Mouse (Mus musculus) heart, embryonic 11.5 days (tissue): Measurements from ENCODE around the gene Olfml2b. TPM values are rescaled to one million over a fixed set of nuclear protein-coding genes. Genes with fewer than 3 reads are reported as not detected.

ENCODE experiments used
- ATAC-seq: fragments of 200-750 bp; cut with Nextera tagmentation; replicated peaks from 2 replicates; pipeline ENCODE4 v1.8.0; 2017; ENCODE audit warnings: moderate library complexity; ENCODE audit not compliant: insufficient number of reproducible peaks, low FRiP score, low TSS enrichment
- H3K27ac ChIP-seq: fragments of 300-500 bp; sonication (generic); 2 replicates; pipeline ENCODE4 v1.5.1; 2014; ENCODE audit warnings: mild to moderate bottlenecking, low read depth, low read length
- H3K27me3 ChIP-seq: fragments of 300-500 bp; sonication (generic); 2 replicates; pipeline ENCODE4 v1.6.1; 2014; ENCODE audit warnings: mild to moderate bottlenecking, low read length, mixed read lengths; ENCODE audit not compliant: control insufficient read depth, insufficient read depth
- H3K36me3 ChIP-seq: fragments of 300-500 bp; sonication (generic); 2 replicates; pipeline ENCODE4 v1.6.1; 2014; ENCODE audit warnings: mild to moderate bottlenecking, low read length, moderate library complexity, mixed read lengths; ENCODE audit not compliant: control insufficient read depth, insufficient read depth
- H3K4me1 ChIP-seq: fragments of 300-500 bp; sonication (generic); 2 replicates; pipeline ENCODE4 v1.6.1; 2014; ENCODE audit warnings: low read length; ENCODE audit not compliant: control insufficient read depth, insufficient read depth
- H3K4me2 ChIP-seq: fragments of 300-500 bp; sonication (generic); 2 replicates; pipeline ENCODE4 v1.6.1; 2014; ENCODE audit warnings: mild to moderate bottlenecking, moderate library complexity
- H3K4me3 ChIP-seq: fragments of 300-500 bp; sonication (generic); 2 replicates; pipeline ENCODE4 v1.5.1; 2014; ENCODE audit warnings: low read depth, low read length
- H3K9ac ChIP-seq: fragments of 300-500 bp; sonication (generic); 2 replicates; pipeline ENCODE4 v1.6.1; 2014; ENCODE audit warnings: mild to moderate bottlenecking, low read depth, low read length, moderate library complexity
- H3K9me3 ChIP-seq: fragments of 300-500 bp; sonication (generic); replicated peaks from 2 replicates; pipeline ENCODE4 v1.6.1; 2016; ENCODE audit warnings: low read length; ENCODE audit not compliant: control insufficient read depth
- WGBS: fragments of 180-500 bp; shearing (Covaris S2); extraction: QIAGEN DNeasy Blood & Tissue Kit; methylation state at CpG from one replicate; pipeline ENCODE4 v1.1.7; 2014; ENCODE audit not compliant: insufficient replicate concordance; 5-methylcytosine and 5-hydroxymethylcytosine counted together
- polyA plus RNA-seq: library from polyadenylated mRNA; unstranded; fragments of >200 nt; fragmentation: Nextera tagmentation; extraction: Ambion mirVana; gene quantifications from 2 replicates; pipeline ENCODE4 v1.2.1, GENCODE M21; 2014

The Olfml2b gene
- polyA plus RNA-seq, 1 experiment from 2014 or later: 42.4 TPM

DNA sequence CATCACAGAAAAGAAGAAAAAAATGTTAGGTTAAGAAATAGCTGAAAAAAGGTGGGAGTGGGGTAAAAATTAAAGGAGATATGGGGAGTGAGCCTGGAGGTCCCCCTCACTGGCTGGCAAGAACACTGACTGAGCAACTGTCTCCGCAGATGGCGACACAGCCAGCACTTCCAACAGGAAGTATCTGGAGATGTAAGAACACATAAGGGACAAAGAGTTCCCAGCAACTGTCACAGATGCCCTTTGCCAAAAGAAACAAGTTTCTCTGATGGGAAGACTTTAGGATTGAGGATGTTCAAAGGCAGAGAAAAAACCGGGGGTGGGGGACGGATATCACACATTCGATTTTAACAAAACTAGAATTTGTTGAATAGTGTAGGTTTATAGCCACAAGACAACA, 77.2 kb downstream of the Olfml2b start:
- ATAC-seq: no peak
- Histone ChIP-seq H3K4me3 (no peak overlapping the region), H3K9ac (no peak overlapping the region), H3K27me3 (no peaks in the 10 kb centered on the region), H3K9me3 (no peaks in the 10 kb centered on the region), H3K36me3 (no peaks in the 10 kb centered on the region), H3K4me1 (no peaks in the 10 kb centered on the region), H3K27ac (no peak overlapping the region), H3K4me2 (no peak overlapping the region)
- 73% methylated on average over 5 of the region's 5 CpGs for WGBS

DNA sequence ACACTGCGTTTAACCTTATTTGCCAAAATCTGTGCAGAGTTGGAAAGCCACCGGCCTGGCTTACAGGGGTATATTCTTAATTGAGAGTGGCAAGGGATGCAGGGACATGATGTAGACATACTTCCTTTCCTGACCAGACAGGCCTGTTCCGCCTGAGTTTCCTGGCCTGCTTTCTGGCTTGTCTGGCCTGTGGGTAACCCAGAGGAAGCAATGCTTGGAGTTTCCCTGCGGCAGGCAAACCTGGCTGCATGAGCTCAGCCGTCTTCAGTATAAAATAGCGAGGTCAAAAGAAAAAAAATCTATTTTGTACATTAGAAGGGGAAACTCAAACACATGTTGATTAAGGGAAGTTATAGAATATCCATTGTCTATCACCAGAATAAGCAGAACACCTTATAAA, 84.2 kb downstream of the Olfml2b start:
- Histone ChIP-seq H3K4me3 (no peak overlapping the region), H3K9me3 (no peaks in the 10 kb centered on the region), H3K27me3 (no peaks in the 10 kb centered on the region), H3K4me1 (0 out of 2 replicates have a peak, but pooled peaks cover 6% of the 10 kb centered on the region), H3K36me3 (no peaks in the 10 kb centered on the region), H3K4me2 (no peak overlapping the region), H3K27ac (no peak overlapping the region), H3K9ac (no peak overlapping the region)
- no peak for ATAC-seq
- 80% methylated on average over 6 of the region's 6 CpGs for WGBS

DNA sequence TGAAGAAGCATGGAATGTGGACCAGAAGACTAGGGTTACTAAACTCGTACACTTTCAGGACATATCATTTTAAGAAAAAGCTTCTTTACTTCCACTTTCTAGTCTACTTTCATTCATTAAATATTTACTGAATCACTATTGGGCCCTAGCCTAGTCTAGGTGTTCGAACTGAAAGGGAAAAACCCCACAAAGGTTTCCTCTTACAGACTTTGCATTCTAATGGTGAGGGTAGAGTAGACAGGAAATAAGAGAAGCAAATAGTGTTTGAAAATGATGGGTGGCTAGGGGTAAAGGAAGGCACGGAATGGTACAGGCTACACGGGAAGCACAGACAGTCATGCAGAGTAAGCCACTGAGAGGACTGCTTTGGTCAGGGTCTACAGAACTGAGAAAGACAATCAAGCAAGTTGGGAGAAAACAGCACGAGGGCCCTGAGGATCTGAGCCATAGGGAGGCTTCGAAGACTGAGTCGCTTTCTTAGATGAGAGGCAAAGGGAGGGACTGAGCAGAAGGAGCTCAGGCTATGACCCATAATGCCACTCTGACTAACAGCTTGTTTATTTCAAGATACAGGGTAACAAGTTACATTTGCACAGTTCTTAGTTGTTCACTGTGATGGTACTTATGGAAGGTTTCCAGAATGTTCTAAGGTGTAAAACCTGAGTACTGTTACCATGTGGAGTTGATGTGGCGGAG, 85.1 kb downstream of the Olfml2b start:
- WGBS: 89% methylated on average over 8 of the region's 8 CpGs
- ATAC-seq: no peak
- no peaks in the 10 kb centered on the region for H3K9me3 ChIP-seq
- 0 out of 2 replicates have a peak, but pooled peaks cover 6% of the 10 kb centered on the region for H3K4me1 ChIP-seq
- H3K27ac ChIP-seq: no peak overlapping the region
- no peak overlapping the region for H3K4me3 ChIP-seq
- no peaks in the 10 kb centered on the region for H3K27me3 ChIP-seq
- no peaks in the 10 kb centered on the region for H3K36me3 ChIP-seq
- no peak overlapping the region for H3K4me2 ChIP-seq
- no peak overlapping the region for H3K9ac ChIP-seq

DNA sequence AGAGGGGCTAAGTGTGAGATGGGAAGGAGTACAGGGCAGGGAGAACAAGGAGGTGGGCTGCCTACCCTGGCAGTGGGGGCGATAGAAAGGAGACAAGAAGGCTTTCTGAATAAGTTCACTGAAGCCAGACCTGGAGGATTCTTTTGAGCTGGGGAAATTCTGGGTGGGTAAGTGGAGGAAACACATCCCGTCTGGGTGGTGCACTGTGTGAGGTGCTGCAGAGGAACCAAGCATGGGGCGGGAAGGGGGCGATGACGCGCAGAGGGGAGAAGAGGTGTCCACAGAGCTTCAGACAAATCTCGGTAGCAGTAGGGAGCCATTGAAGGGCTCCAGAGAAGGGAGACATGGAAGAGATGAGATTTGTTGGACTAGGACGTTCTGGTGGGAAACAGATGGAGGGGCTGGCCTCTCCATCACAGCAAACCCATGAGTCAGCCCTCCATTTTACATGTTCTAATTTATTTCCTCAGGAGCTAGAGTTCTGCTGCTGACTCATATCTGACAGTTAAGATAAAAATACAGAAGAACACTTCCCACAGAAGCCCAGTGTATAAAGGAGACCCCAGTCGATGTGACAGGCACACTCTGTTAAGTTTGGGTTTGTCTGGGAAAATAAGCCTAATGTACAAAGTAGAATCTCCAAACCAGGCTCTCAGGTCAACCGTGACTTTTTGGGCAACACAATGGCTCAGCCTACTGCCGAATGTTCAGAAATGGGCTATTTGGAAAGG, 87.7 kb downstream of the Olfml2b start:
- WGBS: 68% methylated on average over 11 of the region's 11 CpGs
- H3K36me3 ChIP-seq: no peaks in the 10 kb centered on the region
- H3K4me3 ChIP-seq: no peak overlapping the region
- ATAC-seq: no peak
- no peak overlapping the region for H3K4me2 ChIP-seq
- H3K9ac ChIP-seq: no peak overlapping the region
- H3K9me3 ChIP-seq: no peaks in the 10 kb centered on the region
- H3K27me3 ChIP-seq: no peaks in the 10 kb centered on the region
- peaks cover 11% of the 10 kb centered on the region; the same call in 1 of the 2 replicates for H3K4me1 ChIP-seq
- 0 out of 2 replicates have a peak overlapping the region, but pooled peaks have one; percentile 35 for H3K27ac ChIP-seq

Other genes starting within 250 kb of the Olfml2b start
- 15.5 and 20.9 TPM in 2 replicates for gene Nos1ap, start 54.7 kb upstream of the Olfml2b start, polyA plus RNA-seq
- gene Atf6, start 223.2 kb downstream of the Olfml2b start, polyA plus RNA-seq: 13.7 and 17.0 TPM in 2 replicates
- 0.38 and 0.66 TPM in 2 replicates for gene Gm26620, start 240.5 kb downstream of the Olfml2b start, polyA plus RNA-seq
- 25.6 and 28.0 TPM in 2 replicates for gene Dusp12, start 241.0 kb downstream of the Olfml2b start, polyA plus RNA-seq